Mouse (Mus musculus) MEL-GATA-1-ER (cell line): Measurements from ENCODE around the gene Gpatch3.

Source experiments
- DNase-seq: peaks from one replicate; pipeline ENCODE4 v3.0.0-alpha.2; 2012; ENCODE audit warnings: low read depth; ENCODE audit errors: extremely low read depth

Gene Gpatch3

DNA sequence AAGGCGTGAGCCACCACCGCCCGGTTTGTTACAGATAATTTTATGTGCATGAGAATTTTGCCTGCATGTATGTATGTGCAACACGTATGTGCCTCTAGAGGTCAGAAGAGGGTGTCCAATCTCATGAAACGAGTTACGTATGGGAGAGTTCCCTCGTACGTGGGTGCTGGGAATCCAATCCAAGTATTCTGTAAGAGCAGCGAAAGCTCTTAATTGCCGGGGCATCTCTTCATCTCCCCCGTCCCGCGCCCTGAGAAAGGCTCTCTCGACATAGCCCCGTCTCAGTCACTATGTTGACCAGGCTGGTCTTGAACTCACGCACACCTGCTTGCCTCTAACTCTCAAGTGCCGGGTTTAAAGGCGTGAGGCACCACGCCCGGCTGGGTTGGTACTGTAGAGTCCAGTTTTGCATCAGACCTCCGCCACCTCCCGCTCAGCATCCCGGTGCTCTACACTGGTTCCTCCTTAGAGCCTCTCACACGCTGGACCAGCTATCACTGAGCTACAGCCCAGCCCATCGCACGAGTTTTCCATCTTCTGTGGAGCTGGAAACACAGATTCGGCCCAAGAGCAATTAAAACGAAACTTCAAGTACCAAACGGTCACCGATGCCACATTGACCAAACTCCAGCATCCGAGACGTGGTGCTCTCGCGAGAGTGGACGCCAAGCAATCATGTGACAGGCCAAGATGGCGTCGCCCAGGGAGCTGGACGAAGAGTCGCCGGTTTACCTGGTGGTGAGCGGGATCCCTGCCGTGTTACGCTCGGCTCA lies at the start of gene Gpatch3:
Gpatch3 (plus strand) TSS at position 676 of the 773 bp plus-strand sequence.
- DNase-seq: peak; percentile 83

DNA sequence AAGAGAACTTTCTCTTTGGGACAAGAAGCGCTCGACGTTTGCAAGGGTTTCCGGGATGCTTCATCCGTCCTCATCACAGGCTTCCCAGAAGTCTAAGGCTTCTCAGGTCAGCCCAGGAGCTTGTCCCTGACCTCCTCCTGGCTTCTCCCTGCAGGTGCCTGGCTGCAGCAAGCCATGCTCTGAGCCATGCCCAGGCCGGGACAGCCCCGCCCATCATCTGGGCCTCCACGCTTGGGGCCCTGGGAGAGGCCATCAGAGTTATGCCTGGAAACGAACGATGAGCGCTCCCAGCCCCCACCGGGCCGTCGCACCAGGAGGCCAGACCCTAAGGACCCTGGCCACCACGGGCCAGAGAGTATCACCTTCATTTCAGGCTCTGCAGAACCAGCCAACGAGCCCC lies 46.8 kb upstream of the Gpatch3 start:
- DNase-seq: no peak

DNA sequence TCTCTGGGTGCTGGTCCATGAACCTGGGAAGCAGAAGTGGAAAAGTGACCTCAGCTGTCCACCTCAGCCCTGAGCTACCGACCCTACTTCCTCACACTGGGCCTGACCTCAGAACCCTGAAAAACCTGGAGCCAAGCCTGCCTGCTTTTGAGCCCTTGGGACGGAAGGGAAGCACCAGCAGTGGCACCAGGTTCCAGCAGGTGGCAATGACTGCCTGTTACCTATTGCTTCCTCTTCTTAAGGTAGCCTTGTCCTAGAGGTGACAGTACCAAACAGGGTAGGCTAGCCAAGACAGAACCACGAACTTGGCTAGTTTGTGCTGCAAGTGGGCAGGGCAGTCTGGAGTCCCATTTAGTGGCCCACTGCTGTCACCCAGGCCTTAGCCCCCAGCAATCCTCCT lies 41.8 kb upstream of the Gpatch3 start:
- no peak for DNase-seq

DNA sequence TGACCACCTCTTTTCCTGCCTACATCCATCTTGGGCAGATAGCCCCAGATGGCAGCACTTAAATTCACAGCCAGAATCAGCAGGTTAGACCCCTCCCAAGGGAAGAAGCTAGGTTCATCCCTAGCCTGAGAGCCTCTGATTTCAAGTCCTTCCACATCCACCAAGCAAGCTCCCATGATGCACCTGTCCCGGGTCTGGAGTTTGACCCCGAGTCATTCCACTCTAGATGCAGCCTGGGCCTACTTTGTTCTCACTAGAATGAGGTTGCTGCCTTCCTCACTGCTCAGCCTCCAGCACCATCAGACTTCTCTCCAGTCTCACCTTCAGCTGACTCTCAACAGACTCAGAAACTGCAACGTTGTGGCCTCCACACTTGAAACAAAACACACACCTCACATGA lies 38.5 kb upstream of the Gpatch3 start:
- DNase-seq: no peak

DNA sequence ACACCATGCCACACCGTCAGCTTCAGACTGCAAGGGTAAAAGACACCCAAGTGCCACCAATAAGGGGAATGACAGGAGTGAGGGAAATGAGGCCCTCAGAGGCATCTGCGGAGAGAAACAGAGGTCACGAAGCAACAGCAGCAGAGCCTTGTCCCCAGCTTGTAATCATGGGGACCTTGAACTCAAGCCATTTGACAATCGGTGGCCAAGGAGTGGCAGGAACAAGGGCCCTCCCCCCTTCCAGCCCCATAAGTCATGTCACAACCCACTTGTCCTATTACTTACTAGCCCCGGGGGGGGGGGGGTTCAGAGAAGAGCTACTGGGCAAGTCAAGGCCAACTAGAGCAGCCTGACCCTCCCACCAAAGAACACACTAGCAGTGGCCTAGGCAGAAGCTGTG lies 37.9 kb upstream of the Gpatch3 start:
- DNase-seq: no peak

DNA sequence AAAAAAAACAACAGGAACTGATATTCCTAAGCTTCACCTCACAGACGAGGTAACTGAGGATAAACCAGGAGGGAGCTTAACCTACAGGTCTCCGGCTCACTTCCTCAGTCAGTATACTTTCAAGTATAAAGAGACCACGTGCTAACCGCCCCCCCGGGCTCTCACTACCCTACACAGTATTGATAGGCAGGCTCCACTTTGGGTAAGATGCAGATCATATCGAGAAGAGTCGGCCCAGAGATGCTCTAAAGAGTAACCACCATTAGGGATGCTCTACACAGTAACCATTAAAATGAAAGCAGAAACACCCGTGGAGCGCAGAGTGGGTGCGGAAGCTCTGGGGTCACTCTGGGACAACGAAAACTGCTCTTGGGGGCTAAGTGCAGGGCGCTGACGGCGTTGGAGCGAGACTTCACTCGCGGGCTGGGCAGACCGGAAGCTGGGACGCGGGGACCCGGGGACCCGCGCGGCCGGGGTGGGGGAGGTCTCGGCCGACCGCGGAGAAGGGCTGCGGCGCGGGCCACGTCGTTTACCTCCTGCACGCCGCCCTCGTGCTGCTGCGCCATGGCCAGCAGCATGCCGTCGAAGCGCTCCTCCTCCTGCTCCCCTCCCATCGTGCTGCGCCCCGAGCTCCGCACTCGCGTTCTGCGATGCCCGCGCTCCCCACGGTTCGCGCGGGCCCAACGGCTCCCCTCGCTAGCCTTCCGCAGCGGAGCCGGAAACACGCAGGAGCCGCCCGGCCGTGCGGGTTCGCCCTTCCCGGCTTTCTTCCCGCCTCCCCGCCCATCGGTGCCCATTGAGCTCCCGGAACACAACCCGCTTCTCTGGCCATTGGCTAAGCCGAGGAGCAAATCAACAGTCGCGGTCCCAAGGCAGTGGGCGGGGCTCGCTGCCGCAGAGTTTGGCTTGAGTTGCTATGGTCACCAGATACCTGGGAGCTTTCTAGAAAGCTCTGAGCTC lies 29.0 kb upstream of the Gpatch3 start, which contains the start of gene Nudc:
Nudc (minus strand) TSS at position 725 of the 960 bp plus-strand sequence.
- peak; percentile 90 for DNase-seq

DNA sequence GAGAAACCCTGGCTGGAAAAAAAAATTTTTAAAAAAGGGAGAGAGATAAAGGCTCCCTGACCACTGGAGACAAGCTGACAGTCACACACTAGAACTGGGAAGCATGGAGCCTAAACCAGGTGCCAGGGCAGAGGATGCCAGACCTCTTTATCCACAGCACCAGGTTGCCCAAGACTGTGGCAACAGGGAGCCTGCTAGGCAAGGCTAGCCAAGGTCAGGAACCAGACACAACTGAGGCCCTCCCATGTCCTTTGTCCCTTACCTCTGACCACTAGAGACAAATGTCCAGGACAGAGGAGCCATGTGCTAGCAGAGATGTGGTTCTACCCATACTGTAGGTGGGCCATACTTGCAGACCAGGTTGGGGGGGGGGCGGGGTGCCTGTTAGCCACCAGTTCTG lies 22.5 kb upstream of the Gpatch3 start:
- DNase-seq: no peak

DNA sequence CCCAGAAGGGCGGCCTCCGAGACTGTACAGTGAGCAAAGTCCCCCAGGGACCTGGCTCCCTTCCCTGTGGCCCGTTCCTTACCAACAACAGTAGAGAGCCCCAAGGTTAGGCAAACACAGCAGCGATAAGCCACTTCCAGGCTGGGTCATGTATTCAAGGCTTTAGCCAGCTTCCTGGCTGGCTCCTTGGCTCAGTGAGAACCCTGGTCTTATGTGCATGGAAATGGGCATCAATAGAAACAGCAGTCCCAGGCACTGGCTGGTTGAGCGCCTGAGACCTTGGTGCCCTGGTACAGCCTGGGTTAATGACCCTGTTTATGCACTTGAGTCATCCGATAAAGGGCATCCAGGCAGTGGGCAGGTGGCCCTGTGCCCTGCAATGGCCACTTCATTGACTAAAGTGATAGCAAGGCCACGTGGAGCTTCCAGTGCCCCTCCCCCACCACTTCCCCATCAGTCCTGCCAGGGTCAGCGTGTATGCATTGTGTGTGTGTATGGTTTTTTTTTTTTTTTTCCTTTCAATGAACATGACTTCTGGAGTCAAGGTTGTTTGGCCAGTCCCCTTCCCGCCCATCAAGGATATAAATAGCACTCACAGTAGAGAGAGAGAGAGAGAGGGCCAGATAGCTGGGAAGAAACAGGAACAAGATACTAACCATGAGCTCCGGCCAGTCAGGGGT lies 21.6 kb upstream of the Gpatch3 start, which contains the start of gene Nr0b2:
Nr0b2 (plus strand) TSS at position 609 of the 680 bp plus-strand sequence.
- peak; percentile 20 for DNase-seq

DNA sequence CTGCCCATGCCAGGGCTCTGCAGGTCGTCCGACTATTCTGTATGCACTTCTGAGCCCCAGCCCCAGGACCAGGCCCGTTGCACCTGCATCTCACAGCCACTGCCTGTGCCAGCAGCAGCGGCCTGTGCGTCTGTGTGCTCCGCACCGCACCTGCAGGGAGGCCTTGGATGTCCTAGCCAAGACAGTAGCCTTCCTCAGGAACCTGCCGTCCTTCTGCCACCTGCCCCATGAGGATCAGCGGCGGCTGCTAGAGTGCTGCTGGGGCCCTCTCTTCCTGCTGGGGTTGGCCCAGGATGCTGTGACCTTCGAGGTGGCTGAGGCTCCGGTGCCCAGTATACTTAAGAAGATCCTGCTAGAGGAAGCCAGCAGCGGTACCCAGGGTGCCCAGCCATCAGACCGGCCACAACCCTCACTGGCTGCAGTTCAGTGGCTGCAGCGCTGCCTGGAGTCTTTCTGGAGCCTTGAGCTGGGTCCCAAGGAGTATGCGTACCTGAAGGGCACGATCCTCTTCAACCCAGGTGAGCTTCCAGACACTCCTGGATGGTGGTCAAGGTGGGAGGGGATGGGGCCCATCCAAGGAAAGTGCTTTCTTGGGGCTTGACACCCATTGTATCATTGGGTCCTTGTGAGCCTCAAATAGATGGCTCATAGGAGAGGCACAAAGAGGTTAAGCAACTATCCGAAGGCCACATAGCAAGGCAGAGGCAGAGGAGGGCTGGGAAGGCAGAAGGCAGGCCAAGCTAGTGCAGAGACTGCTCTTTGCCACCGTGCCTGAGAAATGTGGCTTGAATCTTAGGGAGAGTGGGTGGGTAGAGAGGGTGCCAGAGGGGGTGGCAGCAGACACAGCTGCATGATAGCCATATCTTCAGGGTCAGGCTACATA lies 20.9 kb upstream of the Gpatch3 start:
- no peak for DNase-seq

DNA sequence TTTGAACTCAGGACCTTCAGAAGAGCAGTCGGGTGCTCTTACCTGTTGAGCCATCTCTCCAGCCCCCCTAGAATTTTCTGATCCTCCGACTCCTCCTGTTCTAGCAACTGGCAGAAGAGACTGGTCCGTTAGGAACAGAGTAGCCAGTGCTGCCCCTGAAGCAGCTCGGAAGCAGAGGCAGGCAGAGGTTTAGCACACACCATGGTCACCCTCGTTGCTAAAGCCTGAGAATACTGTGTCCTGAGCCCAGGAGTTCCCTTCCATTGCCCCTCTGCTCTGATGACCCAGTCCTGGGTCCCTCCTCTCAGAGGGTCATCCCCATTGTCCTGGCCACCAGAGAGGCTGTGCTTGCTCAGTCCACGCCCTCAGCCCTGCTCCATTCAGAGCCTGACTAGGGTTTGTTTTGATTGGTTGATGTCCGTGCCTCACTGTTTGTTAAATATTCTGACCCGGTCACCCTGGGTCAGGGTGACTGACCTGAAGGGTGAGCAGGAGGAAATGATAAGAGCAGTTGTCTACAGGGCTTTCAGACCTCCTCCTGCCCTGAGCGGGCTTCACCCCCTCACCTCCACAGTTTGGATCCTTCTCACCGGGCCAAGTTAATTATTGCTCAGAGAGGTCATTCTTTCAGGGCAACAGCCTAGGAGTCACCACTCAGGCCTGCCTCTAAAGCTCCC lies 17.4 kb upstream of the Gpatch3 start:
- no peak for DNase-seq

DNA sequence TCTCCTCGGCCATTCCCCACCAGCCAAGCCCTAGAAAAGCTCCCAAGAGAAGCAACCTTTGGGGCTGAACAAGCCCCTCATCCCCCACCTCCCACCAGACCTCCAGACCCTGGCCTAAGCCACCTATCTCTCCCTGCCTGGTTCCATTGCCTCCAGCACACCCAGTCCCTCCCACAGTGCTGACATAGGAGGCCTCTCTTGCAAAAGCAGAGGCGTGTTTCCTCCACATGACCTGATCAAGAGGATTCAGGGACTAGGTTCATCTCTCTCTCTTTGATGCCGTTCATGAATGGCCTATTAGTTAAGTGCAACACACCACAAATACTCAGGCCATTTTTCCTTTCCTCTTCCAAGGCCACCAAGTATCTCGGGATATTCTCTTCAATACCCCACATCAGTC lies 14.7 kb upstream of the Gpatch3 start:
- no peak for DNase-seq

DNA sequence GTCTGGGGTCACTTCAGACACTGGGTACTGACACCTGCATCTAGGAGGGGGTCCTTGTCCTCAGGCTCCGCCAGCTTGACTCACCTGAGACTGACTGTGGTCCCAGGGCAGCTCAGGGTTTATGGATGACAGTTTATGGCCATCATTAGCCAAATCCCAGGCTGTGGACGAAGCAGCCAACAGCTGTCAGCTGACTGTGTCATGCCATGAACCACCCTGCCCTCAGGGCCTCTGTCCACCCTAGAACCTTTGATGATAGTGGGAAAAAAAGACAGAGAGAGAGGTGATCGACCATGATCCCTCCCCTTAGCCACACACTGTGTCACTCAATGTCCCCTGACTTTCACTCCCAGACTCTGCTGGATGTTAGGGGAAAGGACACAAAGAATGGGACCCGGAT lies 12.9 kb upstream of the Gpatch3 start:
- no peak for DNase-seq

DNA sequence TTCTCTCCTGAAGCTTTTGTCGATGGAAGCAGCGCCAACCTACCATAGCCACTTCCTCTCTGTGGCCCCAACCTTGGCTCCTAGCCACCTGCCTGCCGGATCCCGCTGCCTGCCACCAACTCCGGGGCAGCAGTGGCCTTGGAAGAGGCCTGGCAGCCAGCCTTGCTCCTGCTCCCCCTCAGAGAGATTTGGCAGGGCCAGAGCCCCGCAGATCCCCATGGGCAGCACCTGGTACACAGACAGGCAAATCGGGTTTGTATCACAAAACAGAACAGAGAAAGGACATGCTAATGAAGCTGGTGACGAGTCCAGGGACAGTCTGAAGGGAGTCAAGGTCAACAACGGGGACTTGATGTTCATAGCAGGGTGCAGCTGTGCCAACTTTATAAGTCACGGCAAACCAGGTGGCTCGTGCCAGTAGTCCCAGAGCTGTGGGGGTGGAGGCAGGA lies 11.4 kb upstream of the Gpatch3 start:
- no peak for DNase-seq

DNA sequence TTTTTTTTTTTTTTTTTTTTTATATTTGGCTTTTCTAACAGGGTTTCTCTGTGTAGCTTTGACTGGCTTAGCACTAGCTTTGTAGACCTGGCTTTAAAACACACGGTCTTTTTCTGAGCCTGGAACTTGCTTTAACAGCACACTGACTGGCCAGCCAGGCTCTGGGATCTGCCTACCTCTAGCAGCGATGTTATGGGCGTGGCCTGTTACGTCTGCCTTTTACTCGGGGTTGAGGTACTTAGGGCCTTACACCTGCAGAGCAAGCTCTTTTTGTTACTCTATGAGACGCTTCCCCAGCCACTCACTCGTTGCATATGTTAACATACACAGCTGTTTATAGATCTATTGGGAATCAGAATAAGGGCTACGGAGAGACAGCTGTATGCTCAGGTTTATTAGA lies 7.3 kb upstream of the Gpatch3 start:
- no peak for DNase-seq

DNA sequence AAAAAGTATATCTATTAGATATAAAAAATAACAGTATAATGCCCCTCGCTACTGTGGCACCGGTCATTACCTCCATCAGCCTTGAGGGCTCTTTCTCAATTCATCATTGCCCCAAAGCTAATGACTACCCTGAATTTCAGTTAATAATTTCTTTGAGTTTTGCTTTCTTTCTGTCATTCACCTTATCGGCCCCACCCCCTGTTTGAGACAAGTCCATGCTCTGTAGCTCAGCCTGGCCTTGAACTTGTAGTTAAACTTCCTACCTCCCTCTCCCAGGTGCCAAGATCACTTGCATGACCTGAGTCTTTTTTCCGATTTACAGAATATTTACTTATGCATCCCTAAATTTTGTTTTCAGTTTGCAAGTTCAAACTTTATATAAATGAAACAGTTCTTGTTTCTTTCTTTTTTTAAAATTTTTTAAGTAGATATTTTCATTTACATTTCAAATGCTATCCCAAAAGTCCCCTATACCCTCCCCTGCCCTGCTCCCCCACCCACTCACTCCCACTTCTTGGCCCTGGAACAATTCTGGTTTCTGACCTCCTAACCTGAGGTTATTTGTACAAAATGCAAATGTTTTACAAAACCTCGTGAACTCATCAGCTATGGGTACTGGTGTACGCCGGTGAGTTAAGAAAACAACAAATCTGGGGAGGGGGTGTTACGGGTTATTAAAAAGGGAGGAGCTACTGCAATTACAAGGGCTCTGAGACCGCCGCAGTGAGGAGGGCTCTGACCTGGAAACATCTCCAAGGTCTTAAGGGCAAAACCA lies 5.1 kb upstream of the Gpatch3 start:
- DNase-seq: no peak

DNA sequence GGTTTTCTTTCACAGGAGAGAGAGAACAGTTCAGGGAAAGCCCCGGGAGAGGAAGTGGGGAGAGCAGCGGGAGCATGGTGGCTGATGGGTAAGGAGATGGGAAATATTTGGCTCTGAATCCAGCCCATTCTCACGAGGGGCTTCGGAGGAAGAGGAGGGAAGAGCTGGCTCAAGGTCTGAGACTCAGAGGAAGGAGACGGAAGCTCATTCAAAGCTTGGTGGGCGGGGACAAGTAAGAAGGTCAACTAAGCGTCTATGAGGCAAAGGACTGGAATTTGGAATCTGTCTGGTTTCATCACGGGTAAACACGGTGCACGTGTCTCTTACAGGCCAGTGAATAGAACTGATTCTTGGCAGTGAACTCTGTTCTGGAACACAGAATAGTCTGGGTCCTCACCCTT lies 4.5 kb upstream of the Gpatch3 start:
- DNase-seq: no peak

DNA sequence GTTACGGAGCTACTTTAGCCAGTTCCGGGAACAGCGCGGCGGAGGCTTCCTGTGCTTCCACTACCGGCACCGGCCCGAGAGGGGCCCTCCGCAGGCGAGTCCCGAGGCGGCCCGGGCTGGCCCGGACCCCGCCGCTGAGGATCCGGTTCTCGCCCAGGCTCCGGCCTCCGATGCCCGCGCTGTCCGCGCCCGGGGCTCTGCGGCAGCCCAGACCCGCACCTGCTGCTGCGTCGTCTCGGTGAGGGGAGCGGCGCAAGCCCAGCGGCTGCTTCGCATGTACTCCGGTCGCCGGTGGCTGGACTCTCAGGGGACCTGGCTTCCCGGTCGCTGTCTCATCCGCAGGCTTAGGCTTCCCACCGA lies 278 bp downstream of the Gpatch3 start:
- no peak for DNase-seq

DNA sequence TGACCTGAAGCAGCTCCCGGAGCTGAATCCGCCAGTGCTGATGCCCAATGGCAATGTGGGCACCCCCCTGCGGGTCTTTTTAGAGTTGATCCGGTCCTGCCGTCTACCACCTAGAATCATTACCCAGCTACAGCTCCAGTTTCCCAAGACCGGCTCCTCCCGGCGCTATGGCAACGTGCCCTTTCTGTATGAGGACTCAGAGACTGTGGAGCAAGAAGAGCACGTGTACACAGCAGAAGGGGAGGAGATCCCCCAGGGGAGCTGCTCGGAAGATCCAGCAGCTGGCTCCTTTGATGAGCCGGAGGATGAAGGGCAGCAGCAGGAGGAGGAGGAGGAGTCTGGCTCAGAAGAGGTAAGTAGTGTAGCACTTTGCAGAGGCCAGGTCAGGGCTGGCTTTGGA lies 3.4 kb downstream of the Gpatch3 start:
- DNase-seq: no peak

DNA sequence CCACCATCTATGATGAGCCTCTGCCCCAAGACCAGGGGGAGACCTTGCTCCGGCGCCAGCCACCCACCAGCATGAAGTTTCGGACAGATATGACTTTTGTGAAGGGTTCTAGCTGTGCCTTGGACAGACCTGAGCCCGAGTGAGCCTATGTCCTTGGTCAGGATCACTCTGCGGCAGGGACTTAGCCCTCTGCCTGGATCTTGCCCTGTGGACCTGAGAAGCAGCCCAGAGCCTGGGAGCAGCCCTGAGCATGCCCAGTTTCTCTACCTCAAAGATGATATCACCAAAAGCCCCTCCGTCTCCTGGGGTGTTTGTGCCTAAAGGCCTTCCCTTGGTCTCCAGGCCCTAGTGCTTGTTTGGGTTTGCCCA lies 9.1 kb downstream of the Gpatch3 start:
- peak; percentile 17 for DNase-seq
